Mouse (Mus musculus) erythroblast, embryonic 14.5 days (primary cell): ENCODE results near the gene Cbfa2t2. TPM values are rescaled to one million over a fixed set of nuclear protein-coding genes. Genes with fewer than 3 reads are reported as not detected.

Experiments used
- H3K27me3 ChIP-seq: 2 replicates; pipeline ENCODE4 v1.6.1; 2012; ENCODE audit warnings: inconsistent platforms; ENCODE audit not compliant: control insufficient read depth
- H3K36me3 ChIP-seq: 2 replicates; pipeline ENCODE4 v1.6.1; 2012; ENCODE audit warnings: mild to moderate bottlenecking, inconsistent platforms; ENCODE audit not compliant: control insufficient read depth
- H3K4me1 ChIP-seq: 2 replicates; pipeline ENCODE4 v1.6.1; 2012; ENCODE audit warnings: inconsistent platforms; ENCODE audit not compliant: control insufficient read depth
- H3K4me3 ChIP-seq: replicated peaks from 2 replicates; pipeline ENCODE3; 2012; ENCODE audit warnings: moderate library complexity, mild to moderate bottlenecking, inconsistent platforms
- H3K9me3 ChIP-seq: 2 replicates; pipeline ENCODE4 v1.6.1; 2012; ENCODE audit warnings: low read length, inconsistent platforms, mixed read lengths; ENCODE audit not compliant: control insufficient read depth
- GATA1 ChIP-seq: IDR thresholded peaks from 2 replicates; pipeline ENCODE4 v1.6.1; 2012; ENCODE audit warnings: low read length, inconsistent platforms, mixed read lengths
- TAL1 ChIP-seq: IDR thresholded peaks from 3 replicates; pipeline ENCODE4 v1.6.1; 2012; ENCODE audit warnings: low read length, inconsistent platforms, mixed read lengths
- polyA plus RNA-seq: library from polyadenylated mRNA; stranded (reverse); fragments of >175 nt; gene quantifications from 2 replicates; pipeline ENCODE4 v1.2.3, GENCODE M21; 2012

Cbfa2t2 gene
- polyA plus RNA-seq, 1 experiment, result 0.24 TPM

DNA sequence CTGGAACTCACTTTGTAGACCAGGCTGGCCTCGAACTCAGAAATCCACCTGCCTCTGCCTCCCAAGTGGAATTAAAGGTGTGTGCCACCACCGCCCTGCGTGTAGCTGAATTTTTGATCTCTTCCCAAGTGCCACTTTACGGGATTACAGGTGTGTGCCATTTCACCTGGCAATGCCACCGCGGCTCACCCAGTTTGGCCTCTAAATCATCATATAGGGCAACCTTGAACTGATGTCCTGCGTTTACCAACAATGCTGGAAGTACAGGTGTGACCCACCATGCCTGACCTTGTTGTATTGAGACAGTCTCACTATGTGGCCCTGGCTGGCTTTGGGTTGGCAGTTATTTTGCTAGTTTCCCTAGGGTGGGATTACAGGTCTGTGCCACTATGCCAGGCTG is 1.6 kb upstream of the Cbfa2t2 start:
- no peaks in the 10 kb centered on the region for H3K36me3 ChIP-seq
- TF ChIP-seq GATA1 (no peak), TAL1 (no peak)
- H3K27me3 ChIP-seq, result no peaks in the 10 kb centered on the region
- peaks cover 39% of the 10 kb centered on the region for H3K4me1 ChIP-seq
- H3K4me3 ChIP-seq, result no peak overlapping the region
- no peaks in the 10 kb centered on the region for H3K9me3 ChIP-seq

DNA sequence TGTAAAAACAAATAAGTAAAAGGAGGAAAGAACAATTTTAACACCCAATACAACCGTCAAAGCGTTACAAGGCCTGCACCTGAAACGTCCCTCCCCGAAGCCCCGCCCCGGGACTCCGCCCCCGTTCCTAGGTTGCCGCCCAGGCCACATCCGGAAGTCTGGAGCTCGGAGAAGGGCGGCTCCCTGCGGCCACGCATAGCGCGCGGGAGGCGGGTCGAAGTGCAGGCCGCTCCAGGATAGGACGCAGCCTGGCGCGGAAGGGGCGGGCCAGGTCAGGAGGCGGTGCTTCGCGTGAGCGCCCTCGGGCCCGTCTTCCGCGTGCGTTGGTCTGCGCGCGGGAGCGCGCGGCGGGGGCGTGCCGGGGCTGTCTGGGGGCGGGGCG is 214 bp upstream of the Cbfa2t2 start:
- H3K4me1 ChIP-seq, result peaks cover 39% of the 10 kb centered on the region
- TF ChIP-seq TAL1, result no peak
- TF ChIP-seq GATA1, result no peak

DNA sequence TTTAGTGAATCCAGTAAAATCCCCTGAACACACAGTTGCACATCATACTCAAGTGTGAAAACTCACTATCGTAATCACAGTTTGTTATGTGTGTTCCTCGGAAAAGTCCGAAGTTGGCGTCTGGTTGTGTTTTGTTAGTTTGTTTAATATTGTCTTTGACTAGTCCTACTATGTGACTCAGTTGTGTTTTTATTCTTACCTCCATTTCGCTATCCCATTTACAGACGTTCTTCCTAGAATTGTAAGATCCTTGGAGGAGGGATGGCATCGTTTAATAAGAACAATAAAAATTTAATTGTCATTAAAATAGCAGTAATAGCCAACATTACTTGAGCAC is 878 bp downstream of the Cbfa2t2 start:
- no peaks in the 10 kb centered on the region for H3K9me3 ChIP-seq
- no peaks in the 10 kb centered on the region for H3K36me3 ChIP-seq
- TF ChIP-seq GATA1 (no peak), TAL1 (no peak)
- peak overlapping the region; percentile 93 for H3K4me3 ChIP-seq
- peaks cover 35% of the 10 kb centered on the region for H3K4me1 ChIP-seq
- no peaks in the 10 kb centered on the region for H3K27me3 ChIP-seq

More for the DNA sequence above, 214 bp upstream of the Cbfa2t2 start:
- no peaks in the 10 kb centered on the region for H3K27me3 ChIP-seq
- peak overlapping the region; percentile 93 for H3K4me3 ChIP-seq
- no peaks in the 10 kb centered on the region for H3K36me3 ChIP-seq
- no peaks in the 10 kb centered on the region for H3K9me3 ChIP-seq

DNA sequence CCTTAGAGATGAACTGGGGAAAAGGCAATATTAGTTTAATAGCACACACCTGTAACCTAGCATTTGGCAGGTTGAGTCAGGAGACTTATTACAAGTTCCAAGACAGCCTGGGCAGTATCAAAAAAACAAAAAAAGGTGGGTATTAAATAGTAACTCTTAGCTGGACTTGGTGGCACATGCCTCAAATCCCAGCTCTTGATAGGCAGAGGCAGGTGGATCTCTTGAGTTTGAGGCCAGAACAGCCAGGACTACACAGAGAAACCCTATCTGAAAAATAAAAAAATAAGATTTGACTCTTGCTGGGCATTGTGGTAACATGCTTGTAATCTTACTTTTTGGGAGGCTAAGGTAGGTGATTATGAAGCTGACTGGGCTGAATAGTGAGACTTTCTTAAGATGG is 4.2 kb downstream of the Cbfa2t2 start:
- peaks cover 24% of the 10 kb centered on the region for H3K4me1 ChIP-seq
- H3K27me3 ChIP-seq, result no peaks in the 10 kb centered on the region
- H3K4me3 ChIP-seq, result no peak overlapping the region
- H3K36me3 ChIP-seq, result peaks cover 2% of the 10 kb centered on the region
- H3K9me3 ChIP-seq, result no peaks in the 10 kb centered on the region
- no peak for TF ChIP-seq TAL1
- no peak for TF ChIP-seq GATA1

- H3K4me1 ChIP-seq, result peaks cover 6% of the 10 kb centered on the region; the same call in 1 of the 2 replicates
- TF ChIP-seq TAL1, result no peak
- TF ChIP-seq GATA1, result no peak
- H3K9me3 ChIP-seq, result no peaks in the 10 kb centered on the region
- H3K27me3 ChIP-seq, result no peaks in the 10 kb centered on the region
- H3K4me3 ChIP-seq, result no peak overlapping the region
- H3K36me3 ChIP-seq, result peaks cover 4% of the 10 kb centered on the region
Measured at GRCm38 (mm10) chr2:154447821-154448220, 11.5 kb downstream of the Cbfa2t2 start.

- peaks cover 3% of the 10 kb centered on the region; the same call in 1 of the 2 replicates for H3K36me3 ChIP-seq
- TF ChIP-seq TAL1, result no peak
- TF ChIP-seq GATA1, result no peak
- H3K4me3 ChIP-seq, result no peak overlapping the region
- H3K27me3 ChIP-seq, result no peaks in the 10 kb centered on the region
- H3K9me3 ChIP-seq, result no peaks in the 10 kb centered on the region
- H3K4me1 ChIP-seq, result peaks cover 11% of the 10 kb centered on the region
Measured at GRCm38 (mm10) chr2:154448633-154449032, 12.4 kb downstream of the Cbfa2t2 start.

DNA sequence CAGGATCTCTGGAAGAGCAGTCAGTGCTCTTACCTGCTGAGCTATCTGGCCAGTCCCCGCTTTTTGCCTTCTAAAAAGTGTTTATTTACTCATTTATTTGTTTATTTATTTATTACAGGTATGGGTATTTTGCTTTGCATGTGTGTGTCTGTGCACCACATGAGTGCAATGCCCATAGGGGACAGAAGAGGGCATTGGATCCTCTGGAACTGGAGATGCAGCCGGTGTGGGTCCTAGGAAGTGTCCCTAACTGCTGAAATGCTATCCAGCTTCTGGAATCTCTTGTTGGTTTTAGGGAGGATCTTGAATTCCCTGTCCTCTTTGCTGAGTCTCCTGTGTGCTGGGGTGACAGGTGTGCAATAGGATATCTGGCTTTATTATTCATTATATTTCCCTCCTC is 16.7 kb downstream of the Cbfa2t2 start:
- no peak overlapping the region for H3K4me3 ChIP-seq
- H3K36me3 ChIP-seq, result peaks cover 2% of the 10 kb centered on the region; the same call in 1 of the 2 replicates
- H3K9me3 ChIP-seq, result no peaks in the 10 kb centered on the region
- H3K4me1 ChIP-seq, result peaks cover 34% of the 10 kb centered on the region
- no peak for TF ChIP-seq TAL1
- no peak for TF ChIP-seq GATA1
- H3K27me3 ChIP-seq, result no peaks in the 10 kb centered on the region

DNA sequence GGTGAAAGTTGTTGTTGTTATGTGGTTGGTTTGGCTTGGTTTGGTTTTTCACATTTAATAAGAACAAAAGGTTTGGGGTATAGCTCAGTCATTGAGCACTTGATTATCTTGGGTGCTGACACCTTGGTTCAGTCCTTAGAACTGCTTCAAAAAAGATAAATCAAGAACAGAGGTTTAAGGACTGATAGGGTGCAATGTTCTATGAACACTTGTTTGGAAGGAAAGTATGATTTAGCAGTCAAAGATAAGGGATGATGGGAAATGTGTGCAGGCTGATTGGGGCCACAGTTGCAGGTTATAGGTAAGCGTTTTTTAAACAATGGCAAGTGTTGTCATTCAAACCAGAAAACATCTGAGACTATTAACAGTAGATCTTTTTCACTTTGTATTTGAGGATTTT is 17.8 kb downstream of the Cbfa2t2 start:
- Histone ChIP-seq H3K9me3 (no peaks in the 10 kb centered on the region), H3K27me3 (no peaks in the 10 kb centered on the region), H3K4me3 (no peak overlapping the region), H3K4me1 (peaks cover 30% of the 10 kb centered on the region), H3K36me3 (peaks cover 2% of the 10 kb centered on the region; the same call in 1 of the 2 replicates)
- TF ChIP-seq GATA1 (no peak), TAL1 (no peak)

GRCm38 (mm10) chr2:154454605-154455004 is 18.3 kb downstream of the Cbfa2t2 start:
- peaks cover 33% of the 10 kb centered on the region for H3K4me1 ChIP-seq
- TF ChIP-seq TAL1 (no peak), GATA1 (no peak)

DNA sequence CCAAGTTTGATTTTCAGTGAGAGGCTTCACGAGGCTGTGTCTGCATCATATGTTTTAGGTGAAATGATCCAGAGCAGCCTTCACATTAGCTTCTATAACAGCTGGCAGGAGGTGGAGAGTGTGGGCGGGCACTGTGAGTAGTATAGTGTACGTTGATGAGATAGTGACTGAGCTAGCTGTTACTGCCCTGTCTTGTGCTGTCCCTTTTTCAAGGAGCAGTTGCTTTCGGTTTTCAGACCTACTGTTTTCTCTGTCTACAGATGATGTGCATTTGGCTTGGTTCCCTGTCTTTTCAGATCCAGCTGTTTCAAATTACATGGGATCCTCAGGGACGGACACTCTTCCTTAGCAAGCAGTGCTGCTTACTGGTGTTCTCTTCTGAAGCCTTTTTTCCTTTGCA is 19.5 kb downstream of the Cbfa2t2 start:
- H3K36me3 ChIP-seq, result peaks cover 2% of the 10 kb centered on the region; the same call in 1 of the 2 replicates
- H3K9me3 ChIP-seq, result no peaks in the 10 kb centered on the region
- TF ChIP-seq GATA1, result no peak
- TF ChIP-seq TAL1, result no peak
- H3K4me1 ChIP-seq, result peaks cover 41% of the 10 kb centered on the region
- H3K27me3 ChIP-seq, result no peaks in the 10 kb centered on the region
- H3K4me3 ChIP-seq, result no peak overlapping the region

More at GRCm38 (mm10) chr2:154454605-154455004, 18.3 kb downstream of the Cbfa2t2 start:
- H3K36me3 ChIP-seq, result peaks cover 2% of the 10 kb centered on the region; the same call in 1 of the 2 replicates
- H3K4me3 ChIP-seq, result no peak overlapping the region
- H3K27me3 ChIP-seq, result no peaks in the 10 kb centered on the region
- no peaks in the 10 kb centered on the region for H3K9me3 ChIP-seq
